Mouse (Mus musculus) CH12.LX (cell line): Measurements from ENCODE around the gene Clec5a.

Experiments used
- CTCF ChIP-seq, 2 experiments: IDR thresholded peaks in 1 of 2; conservative IDR thresholded peaks in 1 of 2; 2 replicates each; pipeline ENCODE4 v1.5.1; 2011 to 2012; ENCODE audit warnings: low read depth in 2 of 2, low read length in 2 of 2, improper control_type of control experiment in 1 of 2, inconsistent platforms in 1 of 2, mild to moderate bottlenecking in 1 of 2, moderate library complexity in 1 of 2
- EP300 ChIP-seq: IDR thresholded peaks from 2 replicates; pipeline ENCODE4 v1.6.1; 2011; ENCODE audit warnings: low read length, improper control_type of control experiment
- MXI1 ChIP-seq: IDR thresholded peaks from 2 replicates; pipeline ENCODE4 v1.6.1; 2011; ENCODE audit warnings: mild to moderate bottlenecking, low read depth, low read length, improper control_type of control experiment
- POLR2A ChIP-seq: IDR thresholded peaks from 2 replicates; pipeline ENCODE4 v1.6.1; 2011; ENCODE audit warnings: low read depth, mild to moderate bottlenecking, improper control_type of control experiment, low read length
- USF1 ChIP-seq: IDR thresholded peaks from 2 replicates; pipeline ENCODE4 v1.6.1; 2014; ENCODE audit warnings: low read depth, mild to moderate bottlenecking, inconsistent platforms, low read length, improper control_type of control experiment
- ZKSCAN1 ChIP-seq: IDR thresholded peaks from 2 replicates; pipeline ENCODE4 v1.6.1; 2012; ENCODE audit warnings: low read depth, inconsistent platforms, low read length, improper control_type of control experiment, borderline replicate concordance

DNA sequence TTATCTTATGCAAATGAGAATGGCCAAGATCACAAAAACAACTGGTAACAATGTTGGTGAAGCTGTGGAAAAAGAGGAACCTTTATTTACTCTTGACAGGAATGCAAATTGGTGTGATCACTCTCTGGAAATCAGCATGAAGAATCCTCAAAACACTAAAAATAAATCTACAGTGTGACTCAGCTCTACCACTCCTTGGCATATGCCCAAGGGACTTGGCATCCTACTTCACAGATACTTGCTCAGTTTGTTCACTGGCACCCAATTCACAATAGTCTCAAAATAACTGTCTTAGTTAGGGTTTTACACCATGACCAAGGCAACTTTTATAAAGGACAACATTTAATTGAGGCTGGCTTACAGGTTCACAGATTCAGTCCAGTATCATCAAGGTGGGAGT is 21.8 kb upstream of the Clec5a start:
- TF ChIP-seq EP300 (0 out of 2 replicates have a peak, but pooled peaks have one; percentile 11), MXI1 (no peak), POLR2A (no peak), ZKSCAN1 (no peak), CTCF (conservative IDR thresholded peaks at IDR 0.05 in 1 of 2, IDR thresholded peaks at IDR 0.05 in 1 of 2; ENCODE audit: low read depth in 2 of 2, low read length in 2 of 2) (no peak), USF1 (no peak)
